Mouse (Mus musculus) liver, adult 2 months (tissue): ENCODE measurements at regions not wholly inside any gene's neighbourhood (a gene's known extent, or its start where the extent isn't known, plus 50 kb on each side); places are given as distances from the start of the nearest gene placed in this dataset.

Source experiments
- CTCF ChIP-seq: fragments of 200-500 bp; IDR thresholded peaks from 2 replicates; pipeline ENCODE4 v1.5.1; 2011; ENCODE audit warnings: low read depth, low read length, control low read depth
- POLR2A ChIP-seq: fragments of 200-500 bp; IDR thresholded peaks from 2 replicates; pipeline ENCODE4 v1.6.1; 2011; ENCODE audit warnings: low read length, control low read depth; ENCODE audit not compliant: insufficient read depth; ENCODE audit errors: extremely low read depth

- TF ChIP-seq CTCF (no peak), POLR2A (no peak)
These were observed 349.3 kb downstream of the Lpin1 start for GRCm38 (mm10) chr12:16261465-16261864.
